Mouse (Mus musculus) ES-Bruce4 (cell line): ENCODE data around the gene Med25.

Experiments
- CTCF ChIP-seq: IDR thresholded peaks from one replicate; pipeline ENCODE4 v1.8.1; 2011; ENCODE audit warnings: low read depth, low read length
- EP300 ChIP-seq: IDR thresholded peaks from 2 replicates; pipeline ENCODE4 v1.6.1; 2011; ENCODE audit warnings: low read depth, low read length; ENCODE audit not compliant: insufficient read depth
- POLR2A ChIP-seq: IDR thresholded peaks from one replicate; pipeline ENCODE4 v1.8.1; 2011; ENCODE audit warnings: low read length; ENCODE audit not compliant: insufficient read depth

GRCm38 (mm10) chr7:44867010-44867702, 25.4 kb downstream of the Med25 start:
- TF ChIP-seq CTCF (no peak), EP300 (no peak), POLR2A (no peak)
